Comparison of ENCODE assay signal across 8 mouse cellular contexts in the genomic region with DNA sequence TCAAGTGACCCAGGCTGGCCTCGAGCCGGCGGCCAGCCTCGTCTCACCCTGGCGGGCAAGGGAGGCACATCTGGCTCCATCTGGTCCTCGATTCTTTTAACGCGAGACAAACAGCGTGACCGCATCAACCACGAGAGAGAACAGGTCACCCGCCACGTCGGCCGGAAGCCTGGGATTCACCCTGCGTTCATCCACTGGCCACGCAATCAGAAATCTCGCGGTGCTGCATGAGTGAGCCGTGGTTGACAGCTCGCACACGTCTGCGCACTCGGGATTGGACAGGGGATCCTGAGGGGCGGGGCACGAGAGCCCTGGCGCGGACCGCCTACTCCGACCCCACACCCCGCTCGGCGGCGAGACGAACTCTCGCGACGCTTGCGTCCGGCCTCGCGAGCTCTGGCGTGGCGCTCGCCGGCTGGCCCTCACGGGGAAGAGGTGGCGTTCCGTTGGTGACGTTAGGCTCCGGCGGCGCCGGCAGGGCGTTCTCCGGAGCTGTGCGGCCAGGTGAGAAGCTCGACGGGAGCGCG. TPM values are rescaled to one million over a fixed set of nuclear protein-coding genes. Genes with fewer than 3 reads are reported as not detected.
DNase-seq lines count a peak whose midpoint lies in the region; ATAC-seq lines count a peak whose summit lies in the region.

A gene (plus strand): TSS at position 378 of the 527 bp plus-strand sequence.

- peak within 1 kb of the TSS; percentile 71 for H3K4me3 ChIP-seq in brown adipose tissue, adult 24 weeks (ENCODE audit: insufficient read depth, low read depth, low read length)
- H3K4me3 ChIP-seq in heart, embryonic 13.5 days: peak within 1 kb of the TSS; percentile 91
- H3K4me3 ChIP-seq in liver, embryonic 12.5 days: peak within 1 kb of the TSS; percentile 84
- peak within 1 kb of the TSS; percentile 87 for H3K4me3 ChIP-seq in stomach, embryonic 15.5 days (replicated peaks)

- H3K9me3 ChIP-seq in heart, embryonic 13.5 days: 0 out of 2 replicates have a peak, but pooled peaks cover 11% of the 10 kb centered on the region
- no peaks in the 10 kb centered on the region for H3K9me3 ChIP-seq in liver, embryonic 12.5 days (replicated peaks)
- no peaks in the 10 kb centered on the region for H3K9me3 ChIP-seq in stomach, embryonic 15.5 days

- peak; percentile 99 for ATAC-seq in heart, embryonic 13.5 days (ENCODE audit: extremely low read depth, insufficient number of reproducible peaks, low FRiP score, low TSS enrichment)
- peak; percentile 98 for ATAC-seq in liver, embryonic 12.5 days
- ATAC-seq in stomach, embryonic 15.5 days (ENCODE audit: insufficient read depth, low FRiP score, low read depth): peak; percentile 99

- DNase-seq in CD4-positive, CD25-positive, alpha-beta regulatory T cell, adult 2 months (ENCODE audit: low read depth, low spot score): peak; percentile 99
- peak; percentile 68 for DNase-seq in fat pad, adult 2 months (ENCODE audit: extremely low read depth, low read depth, low spot score)
- DNase-seq in kidney, postnatal 10 days: peak; percentile 99
- DNase-seq in natural killer cell, adult 2 months (ENCODE audit: low spot score in 2 of 2): peak; percentile 96 to 97

- under 1% methylated on average over 61 of the region's 61 CpGs for WGBS in heart, embryonic 13.5 days
- under 1% methylated on average over 61 of the region's 61 CpGs for WGBS in liver, embryonic 12.5 days (ENCODE audit: insufficient replicate concordance)
- under 1% methylated on average over 61 of the region's 61 CpGs for WGBS in stomach, embryonic 15.5 days

- H3K36me3 ChIP-seq in heart, embryonic 13.5 days: peaks cover 17% of the 10 kb centered on the region
- peaks cover 8% of the 10 kb centered on the region for H3K36me3 ChIP-seq in liver, embryonic 12.5 days
- no peaks in the 10 kb centered on the region for H3K36me3 ChIP-seq in stomach, embryonic 15.5 days

- H3K27me3 ChIP-seq in heart, embryonic 13.5 days (replicated peaks): no peaks in the 10 kb centered on the region
- no peaks in the 10 kb centered on the region for H3K27me3 ChIP-seq in liver, embryonic 12.5 days (replicated peaks)
- H3K27me3 ChIP-seq in stomach, embryonic 15.5 days (replicated peaks): no peaks in the 10 kb centered on the region

- peak within 1 kb of the TSS; percentile 96 for H3K4me2 ChIP-seq in heart, embryonic 13.5 days
- H3K4me2 ChIP-seq in liver, embryonic 12.5 days: peak within 1 kb of the TSS; percentile 96
- peak within 1 kb of the TSS; percentile 88 for H3K4me2 ChIP-seq in stomach, embryonic 15.5 days

- peak within 1 kb of the TSS; percentile 99 for H3K9ac ChIP-seq in heart, embryonic 13.5 days
- peak within 1 kb of the TSS; percentile 98 for H3K9ac ChIP-seq in liver, embryonic 12.5 days
- H3K9ac ChIP-seq in stomach, embryonic 15.5 days: peak within 1 kb of the TSS; percentile 94

- H3K27ac ChIP-seq in brown adipose tissue, adult 24 weeks (replicated peaks; ENCODE audit: low read depth, low read length): peak within 1 kb of the TSS; percentile 88
- H3K27ac ChIP-seq in heart, embryonic 13.5 days (replicated peaks): peak within 1 kb of the TSS; percentile 98
- peak within 1 kb of the TSS; percentile 98 for H3K27ac ChIP-seq in liver, embryonic 12.5 days
- H3K27ac ChIP-seq in stomach, embryonic 15.5 days: peak within 1 kb of the TSS; percentile 92

- 0 out of 2 replicates have a peak, but pooled peaks cover 4% of the 10 kb centered on the region for H3K4me1 ChIP-seq in brown adipose tissue, adult 24 weeks (ENCODE audit: control insufficient read depth, insufficient read depth, insufficient read length, low read length)
- H3K4me1 ChIP-seq in heart, embryonic 13.5 days: peaks cover 32% of the 10 kb centered on the region
- peaks cover 30% of the 10 kb centered on the region for H3K4me1 ChIP-seq in liver, embryonic 12.5 days
- H3K4me1 ChIP-seq in stomach, embryonic 15.5 days: peaks cover 3% of the 10 kb centered on the region

RNA-seq across cellular contexts. Expression of the gene that starts here (rescaled TPM):
- polyA plus RNA-seq in brown adipose tissue, adult 24 weeks (2012; ENCODE audit: insufficient read depth, insufficient read length, missing spikeins): 20.7 and 21.6 TPM in 2 replicates
- 40.1 and 42.3 TPM in 2 replicates for polyA plus RNA-seq in heart, embryonic 13.5 days (2015; fragmentation: Nextera tagmentation; extraction: Ambion mirVana)
- polyA plus RNA-seq in liver, embryonic 12.5 days (2016; fragmentation: Nextera tagmentation; extraction: Ambion mirVana): 34.0 and 38.9 TPM in 2 replicates
- 60.2 and 62.0 TPM in 2 replicates for polyA plus RNA-seq in stomach, embryonic 15.5 days (2015; fragmentation: Nextera tagmentation; extraction: Ambion mirVana)

Comparison
In these comparisons a context has a peak if more than half of its experiments do, and no peak if none do; other contexts are left out.
1. Peak in every context shown above with its lines: DNase-seq, ATAC-seq, H3K4me3 ChIP-seq and H3K27ac ChIP-seq.